Mouse (Mus musculus): ENCODE measurements around the gene Mapkapk3. TPM values are rescaled to one million over a fixed set of nuclear protein-coding genes. Genes with fewer than 3 reads are reported as not detected.

Gene Mapkapk3
- polyA plus RNA-seq, 1 experiment from 2014 or later = 1.8 TPM

DNA sequence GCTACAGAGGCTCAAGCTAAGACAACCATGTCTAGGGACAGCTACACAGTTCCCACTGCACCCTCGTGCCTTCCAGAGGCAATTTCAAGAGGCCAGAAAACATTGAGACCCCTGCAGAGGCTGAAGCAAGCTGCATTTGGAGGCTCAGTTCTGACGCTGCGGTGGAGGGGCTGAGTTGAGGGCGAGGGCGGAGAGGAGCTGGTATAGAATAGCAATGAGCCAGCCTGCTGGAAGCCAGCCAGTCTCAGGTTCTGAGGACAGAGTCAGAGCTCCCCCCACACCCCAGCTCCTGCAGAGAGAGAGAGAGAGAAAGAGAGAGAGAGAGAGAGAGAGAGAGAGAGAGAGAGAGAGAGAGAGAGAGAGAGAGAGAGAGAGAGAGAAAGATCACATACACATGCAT lies 37.5 kb downstream of the Mapkapk3 start:
- Histone ChIP-seq H3K4me1 (peaks cover 52% of the 10 kb centered on the region), H3K4me2 (replicated peaks) (0 out of 2 replicates have a peak overlapping the region, but pooled peaks have one; percentile 20), H3K9me3 (no peaks in the 10 kb centered on the region), H3K9ac (replicated peaks) (peak overlapping the region; percentile 16; the same call in 1 of the 2 replicates), H3K27ac (replicated peaks) (peak overlapping the region; percentile 78), H3K27me3 (no peaks in the 10 kb centered on the region), H3K4me3 (no peak overlapping the region), H3K36me3 (no peaks in the 10 kb centered on the region)
- under 1% methylated on average over 5 of the region's 5 CpGs for whole genome bisulfite sequencing
- ATAC-seq (replicated peaks) = peak; percentile 74

DNA sequence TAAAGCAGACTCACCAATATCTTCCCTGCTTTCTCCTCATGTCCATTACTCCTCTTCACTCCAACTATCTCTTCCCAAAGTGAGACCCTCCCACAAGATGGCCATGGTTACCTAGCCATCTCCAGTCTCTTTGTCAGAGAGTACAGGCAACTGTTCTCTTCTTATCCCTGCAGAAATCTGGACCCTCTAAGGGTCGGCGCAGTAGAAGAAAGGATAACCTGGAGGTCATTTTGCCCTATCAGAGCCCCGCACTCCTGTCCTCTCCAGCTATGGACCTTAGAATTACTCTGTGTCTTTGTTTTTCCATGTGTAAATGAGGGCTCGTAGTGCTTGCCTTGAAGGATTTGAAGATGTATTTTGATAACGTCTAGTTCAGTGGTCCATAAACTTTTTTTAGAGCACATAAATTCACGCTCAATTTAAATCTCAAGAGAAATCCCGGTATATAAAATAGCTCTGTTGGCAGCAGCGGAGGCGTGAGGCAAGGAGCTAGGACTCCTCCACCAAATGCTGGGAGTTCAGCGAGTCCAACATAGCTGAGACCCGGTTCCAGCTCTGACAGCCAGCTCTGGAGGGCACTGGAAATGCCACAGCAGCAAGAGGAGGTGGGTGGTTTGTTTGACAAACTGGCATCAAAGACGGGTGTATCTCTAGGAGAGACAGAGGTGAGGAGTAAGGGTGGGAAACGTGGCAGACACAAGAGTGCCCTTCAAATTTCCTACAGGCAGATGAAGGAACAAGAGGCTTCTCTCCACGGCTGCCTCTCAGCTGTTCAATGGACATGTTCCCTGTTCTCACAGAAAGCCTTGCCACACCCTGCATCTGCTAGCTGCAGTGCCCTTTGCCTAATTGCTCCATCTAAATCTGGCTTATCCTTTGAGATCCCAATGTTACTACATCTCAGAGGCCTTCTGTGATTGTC lies 39.0 kb downstream of the Mapkapk3 start:
- Histone ChIP-seq H3K9ac (replicated peaks) (no peak overlapping the region), H3K4me1 (peaks cover 49% of the 10 kb centered on the region), H3K4me3 (no peak overlapping the region), H3K36me3 (no peaks in the 10 kb centered on the region), H3K27ac (replicated peaks) (peak overlapping the region; percentile 78; the same call in 1 of the 2 replicates), H3K27me3 (no peaks in the 10 kb centered on the region), H3K4me2 (replicated peaks) (no peak overlapping the region), H3K9me3 (no peaks in the 10 kb centered on the region)
- ATAC-seq (replicated peaks) = no peak
- 79% methylated on average over 14 of the region's 14 CpGs for WGBS

DNA sequence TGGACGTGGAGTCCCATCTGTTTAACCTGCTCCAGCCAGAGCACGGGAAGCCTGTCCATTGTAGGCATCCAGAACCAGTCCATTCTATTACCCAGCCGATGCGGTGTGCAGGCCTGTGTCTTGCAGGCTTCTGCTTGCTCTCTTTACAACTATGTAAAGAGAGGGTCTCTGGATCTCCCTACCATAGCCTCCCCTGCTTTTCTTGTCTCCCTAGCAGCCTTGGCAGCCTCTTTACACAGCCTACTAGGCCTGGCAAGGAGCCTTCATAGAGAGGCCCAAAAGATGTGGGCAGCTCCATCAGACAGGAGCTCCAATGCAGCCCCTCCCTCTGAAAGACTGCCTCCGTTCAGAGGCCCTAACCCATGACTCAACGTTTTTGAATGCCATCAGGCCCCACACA lies 40.5 kb downstream of the Mapkapk3 start:
- WGBS = 71% methylated on average over 6 of the region's 6 CpGs
- ATAC-seq (replicated peaks) = no peak
- no peaks in the 10 kb centered on the region for H3K9me3 ChIP-seq
- no peaks in the 10 kb centered on the region for H3K36me3 ChIP-seq
- no peaks in the 10 kb centered on the region for H3K27me3 ChIP-seq
- H3K4me1 ChIP-seq = peaks cover 34% of the 10 kb centered on the region
- H3K9ac ChIP-seq (replicated peaks) = no peak overlapping the region
- no peak overlapping the region for H3K4me3 ChIP-seq
- H3K4me2 ChIP-seq (replicated peaks) = no peak overlapping the region
- no peak overlapping the region for H3K27ac ChIP-seq (replicated peaks)

DNA sequence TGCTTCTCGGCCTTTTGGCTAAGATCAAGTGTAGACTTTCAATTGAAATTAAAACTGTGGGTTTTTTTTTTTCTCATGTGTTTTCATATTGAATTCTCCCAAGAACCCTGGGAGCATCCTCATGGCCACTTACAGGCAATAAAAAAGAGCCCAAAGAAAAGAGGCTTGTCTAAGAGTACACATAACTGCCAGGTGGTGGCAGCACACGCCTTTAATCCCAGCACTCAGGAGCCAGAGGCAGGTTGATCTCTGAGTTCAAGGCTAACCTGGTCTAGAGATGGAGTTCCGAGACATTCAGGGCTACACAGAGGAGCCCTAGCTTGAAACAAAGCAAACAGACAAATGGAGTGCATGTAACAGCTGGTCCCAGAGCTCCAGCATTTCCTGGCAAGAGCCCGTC lies 43.5 kb downstream of the Mapkapk3 start:
- Histone ChIP-seq H3K27ac (replicated peaks) (no peak overlapping the region), H3K27me3 (no peaks in the 10 kb centered on the region), H3K4me3 (no peak overlapping the region), H3K9me3 (no peaks in the 10 kb centered on the region), H3K4me1 (peaks cover 13% of the 10 kb centered on the region; the same call in 1 of the 2 replicates), H3K4me2 (replicated peaks) (no peak overlapping the region), H3K36me3 (no peaks in the 10 kb centered on the region), H3K9ac (replicated peaks) (no peak overlapping the region)
- no peak for ATAC-seq (replicated peaks)
- WGBS = 65% methylated on average over 4 of the region's 4 CpGs

DNA sequence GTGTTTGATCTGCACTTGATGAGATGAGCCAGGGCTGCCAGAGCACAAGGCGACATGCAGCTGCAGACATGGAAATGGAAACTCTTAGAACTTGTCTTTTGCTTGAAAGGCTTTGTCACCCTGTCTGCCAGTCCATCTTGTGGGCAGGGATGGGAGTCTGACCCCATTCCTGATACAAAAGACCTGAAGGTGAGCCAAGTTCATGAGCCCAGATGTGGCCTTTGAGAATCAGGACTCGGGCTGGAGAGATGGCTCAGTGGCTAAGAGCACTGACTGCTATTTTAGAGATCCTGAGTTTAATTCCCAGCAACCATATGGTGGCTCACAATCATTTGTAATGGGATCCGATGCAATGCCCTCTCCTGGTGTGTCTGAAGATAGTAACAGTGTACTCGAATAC lies 44.4 kb downstream of the Mapkapk3 start:
- no peak overlapping the region for H3K4me2 ChIP-seq (replicated peaks)
- H3K27ac ChIP-seq (replicated peaks) = no peak overlapping the region
- H3K4me3 ChIP-seq = no peak overlapping the region
- H3K4me1 ChIP-seq = peaks cover 4% of the 10 kb centered on the region; the same call in 1 of the 2 replicates
- H3K9me3 ChIP-seq = no peaks in the 10 kb centered on the region
- 87% methylated on average over 4 of the region's 4 CpGs for WGBS
- ATAC-seq (replicated peaks) = no peak
- H3K27me3 ChIP-seq = no peaks in the 10 kb centered on the region
- no peak overlapping the region for H3K9ac ChIP-seq (replicated peaks)
- no peaks in the 10 kb centered on the region for H3K36me3 ChIP-seq

DNA sequence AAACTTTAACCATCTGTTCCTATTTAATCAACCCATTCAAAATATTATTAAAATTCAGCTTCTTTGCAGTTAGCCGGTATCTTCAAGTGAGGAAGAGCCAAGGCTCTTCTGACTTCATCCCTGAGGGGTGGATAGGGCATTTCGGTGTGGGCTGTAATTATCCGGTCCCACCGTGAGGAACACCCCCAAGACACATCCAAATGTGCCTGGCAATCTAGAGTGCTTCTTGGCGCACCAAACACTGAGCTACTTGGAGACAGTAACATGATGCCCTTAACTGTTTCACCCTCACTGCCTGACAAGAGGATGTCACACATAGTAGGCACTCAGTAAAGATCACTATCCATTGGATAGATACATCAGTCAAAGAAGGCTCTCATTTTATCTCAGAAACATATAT lies 53.5 kb downstream of the Mapkapk3 start:
- H3K27ac ChIP-seq (replicated peaks) = no peak overlapping the region
- peaks cover 30% of the 10 kb centered on the region for H3K27me3 ChIP-seq
- no peaks in the 10 kb centered on the region for H3K36me3 ChIP-seq
- H3K4me3 ChIP-seq = no peak overlapping the region
- H3K4me1 ChIP-seq = 0 out of 2 replicates have a peak, but pooled peaks cover 11% of the 10 kb centered on the region
- WGBS = 71% methylated on average over 5 of the region's 5 CpGs
- H3K9ac ChIP-seq (replicated peaks) = no peak overlapping the region
- no peak for ATAC-seq (replicated peaks)
- H3K4me2 ChIP-seq (replicated peaks) = no peak overlapping the region
- no peaks in the 10 kb centered on the region for H3K9me3 ChIP-seq

DNA sequence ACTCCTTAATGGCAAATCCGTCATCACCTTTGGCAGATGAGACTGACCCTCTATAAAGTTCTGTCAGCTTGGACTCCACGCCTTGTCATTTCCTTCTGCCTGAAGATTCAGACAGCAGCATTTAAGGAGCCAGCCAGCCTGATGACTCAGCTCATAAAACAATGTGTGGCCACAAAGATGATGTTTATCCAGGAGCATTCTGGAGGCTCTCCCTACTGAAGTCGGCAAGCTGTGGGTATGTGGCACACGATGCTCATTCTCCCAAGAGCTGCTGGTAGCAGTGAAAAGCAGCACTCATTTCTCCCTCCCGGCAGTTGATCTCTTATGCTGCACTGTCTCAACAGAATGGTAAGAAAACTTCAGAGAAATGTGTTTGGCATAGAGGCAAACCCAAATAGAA lies 54.4 kb downstream of the Mapkapk3 start:
- Histone ChIP-seq H3K27ac (replicated peaks) (no peak overlapping the region), H3K4me1 (peaks cover 12% of the 10 kb centered on the region), H3K9ac (replicated peaks) (no peak overlapping the region), H3K9me3 (no peaks in the 10 kb centered on the region), H3K4me2 (replicated peaks) (no peak overlapping the region), H3K36me3 (no peaks in the 10 kb centered on the region), H3K27me3 (peaks cover 30% of the 10 kb centered on the region), H3K4me3 (no peak overlapping the region)
- WGBS = 61% methylated on average over 5 of the region's 5 CpGs
- no peak for ATAC-seq (replicated peaks)

DNA sequence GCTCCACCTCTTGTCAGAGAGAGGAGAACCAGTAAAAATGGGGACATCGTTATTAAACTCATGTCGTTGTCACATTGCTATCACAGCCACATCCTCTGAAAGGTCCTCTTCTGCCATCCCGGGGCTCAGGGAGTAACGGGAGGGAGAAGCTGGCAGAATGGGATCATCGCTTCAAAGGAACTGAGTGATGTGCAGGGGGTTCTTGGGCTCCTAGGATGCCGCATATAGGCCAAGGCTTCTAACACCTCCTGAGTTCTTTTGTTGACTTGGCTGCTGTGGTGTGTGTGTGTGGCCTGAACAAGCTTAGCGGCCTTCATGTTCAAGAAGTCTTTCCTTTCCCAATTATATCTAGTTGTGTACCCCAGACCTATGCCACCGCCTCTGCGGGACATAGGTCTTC lies 57.5 kb downstream of the Mapkapk3 start:
- peaks cover 19% of the 10 kb centered on the region for H3K4me1 ChIP-seq
- H3K4me2 ChIP-seq (replicated peaks) = peak overlapping the region; percentile 76
- peak overlapping the region; percentile 97 for H3K4me3 ChIP-seq
- ATAC-seq (replicated peaks) = peak; percentile 33; the same call in 1 of the 2 replicates
- H3K27ac ChIP-seq (replicated peaks) = peak overlapping the region; percentile 88
- H3K36me3 ChIP-seq = no peaks in the 10 kb centered on the region
- H3K27me3 ChIP-seq = peaks cover 26% of the 10 kb centered on the region
- H3K9me3 ChIP-seq = no peaks in the 10 kb centered on the region
- H3K9ac ChIP-seq (replicated peaks) = peak overlapping the region; percentile 98
- WGBS = 23% methylated on average over 9 of the region's 9 CpGs

DNA sequence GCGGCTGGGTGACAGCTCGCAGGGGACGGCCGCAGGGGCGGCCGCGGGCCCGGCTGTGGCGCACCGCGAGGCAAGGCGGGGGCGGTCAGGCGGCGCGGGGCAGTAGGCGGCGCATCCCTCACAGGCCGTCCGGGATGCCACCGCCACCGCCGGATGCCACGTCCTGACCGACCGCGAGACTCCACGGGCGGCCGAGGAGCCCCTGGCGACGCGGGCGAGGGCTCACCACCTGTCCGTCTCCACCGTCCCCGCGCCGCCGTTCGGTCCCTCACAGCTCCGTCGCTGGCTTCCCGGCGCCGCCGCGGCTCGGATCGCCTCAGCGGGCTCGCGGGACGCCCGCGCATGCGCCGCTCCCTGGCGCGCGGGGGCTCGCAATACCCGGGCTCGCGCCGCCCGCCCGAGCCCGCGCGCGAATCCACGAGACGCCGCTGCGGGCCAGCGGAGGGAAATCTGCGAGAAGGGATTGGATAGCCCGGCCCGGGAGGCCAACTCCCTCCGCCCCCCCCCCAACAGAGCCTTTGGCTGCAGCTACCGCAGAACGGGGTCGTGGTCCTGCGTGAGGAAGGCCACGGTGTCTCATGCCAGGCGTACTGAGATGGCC lies 58.0 kb downstream of the Mapkapk3 start, which contains the start of gene Dock3:
Gene Dock3, minus strand, starts transcription at position 371 of the 601 bp plus-strand sequence.
- Histone ChIP-seq H3K27ac (replicated peaks) (peak within 1 kb of the TSS; percentile 88), H3K4me2 (replicated peaks) (peak within 1 kb of the TSS; percentile 76), H3K36me3 (no peaks in the 10 kb centered on the region), H3K4me1 (peaks cover 19% of the 10 kb centered on the region), H3K4me3 (peak within 1 kb of the TSS; percentile 97), H3K27me3 (peaks cover 24% of the 10 kb centered on the region), H3K9me3 (no peaks in the 10 kb centered on the region), H3K9ac (replicated peaks) (peak within 1 kb of the TSS; percentile 98)
- peak; percentile 93 for ATAC-seq (replicated peaks)
- WGBS = under 1% methylated on average over 84 of the region's 87 CpGs

DNA sequence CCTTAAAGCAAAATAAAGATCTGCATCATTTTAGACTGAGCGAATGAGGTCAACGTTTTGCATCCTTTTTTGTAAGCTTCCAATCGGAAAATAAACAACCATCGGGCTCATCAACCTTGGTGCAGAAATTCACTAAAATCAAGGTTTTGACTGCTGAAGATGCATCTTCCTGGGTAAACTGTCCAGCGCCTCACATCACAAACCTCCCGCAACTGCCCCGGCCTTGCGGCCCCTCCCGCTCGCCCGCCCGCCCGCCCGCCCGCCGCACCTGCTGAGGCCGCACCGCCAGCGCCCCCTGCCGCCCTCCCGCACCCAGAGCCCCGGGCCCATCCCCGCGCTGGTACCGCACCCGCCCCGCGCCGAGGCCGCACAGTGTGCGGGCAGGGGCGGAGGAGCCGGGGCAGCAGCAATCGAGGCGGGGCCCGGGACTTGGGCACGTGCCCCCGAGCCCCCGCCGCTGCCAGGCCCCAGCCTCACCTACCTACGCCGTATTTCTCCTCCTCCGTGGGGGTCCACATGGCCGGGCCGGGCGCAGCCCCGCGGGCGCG lies 58.6 kb downstream of the Mapkapk3 start:
- peak overlapping the region; percentile 88 for H3K27ac ChIP-seq (replicated peaks)
- H3K4me3 ChIP-seq = peak overlapping the region; percentile 97
- peaks cover 19% of the 10 kb centered on the region for H3K4me1 ChIP-seq
- H3K36me3 ChIP-seq = no peaks in the 10 kb centered on the region
- peak overlapping the region; percentile 98 for H3K9ac ChIP-seq (replicated peaks)
- WGBS = under 1% methylated on average over 49 of the region's 50 CpGs
- no peaks in the 10 kb centered on the region for H3K9me3 ChIP-seq
- peak; percentile 87 for ATAC-seq (replicated peaks)
- H3K4me2 ChIP-seq (replicated peaks) = peak overlapping the region; percentile 76
- H3K27me3 ChIP-seq = peaks cover 24% of the 10 kb centered on the region

DNA sequence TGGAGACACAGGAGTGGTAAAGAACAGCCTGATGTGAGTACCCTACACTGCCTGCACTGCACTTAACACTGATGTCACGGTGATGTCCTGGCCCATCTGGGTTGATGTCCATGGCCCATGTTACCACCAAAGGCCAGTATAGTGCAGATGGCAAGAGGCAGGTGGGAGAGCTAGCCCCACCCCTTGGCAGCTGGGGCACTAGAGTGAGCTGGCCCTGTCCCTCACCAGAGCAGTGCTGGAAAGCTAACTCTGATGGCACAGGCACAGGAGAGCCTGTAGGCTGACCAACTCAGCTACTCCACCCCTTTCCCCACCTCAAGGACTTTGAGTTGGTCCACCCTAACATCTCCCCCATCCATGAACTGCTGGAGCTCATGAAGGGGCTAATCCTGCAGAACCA lies 65.1 kb downstream of the Mapkapk3 start:
- WGBS = 91% methylated on average over 1 of the region's 1 CpGs
- no peak overlapping the region for H3K4me2 ChIP-seq (replicated peaks)
- no peaks in the 10 kb centered on the region for H3K27me3 ChIP-seq
- no peaks in the 10 kb centered on the region for H3K9me3 ChIP-seq
- no peak for ATAC-seq (replicated peaks)
- H3K27ac ChIP-seq (replicated peaks) = no peak overlapping the region
- H3K9ac ChIP-seq (replicated peaks) = no peak overlapping the region
- no peaks in the 10 kb centered on the region for H3K36me3 ChIP-seq
- H3K4me1 ChIP-seq = peaks cover under 1% of the 10 kb centered on the region; the same call in 1 of the 2 replicates
- H3K4me3 ChIP-seq = no peak overlapping the region
